Mouse (Mus musculus) ES-Bruce4 (cell line): ENCODE data around the gene Vmn1r2. TPM values are rescaled to one million over a fixed set of nuclear protein-coding genes. Genes with fewer than 3 reads are reported as not detected.
"Not testable (repeated sequence)": the region's sequence is repeated elsewhere in the genome, so short reads cannot be mapped to it uniquely, and the experiment has no call there.

ENCODE experiments used
- H3K27ac ChIP-seq: 2 replicates; pipeline ENCODE4 v1.5.1; 2012; ENCODE audit warnings: low read length, inconsistent platforms; ENCODE audit not compliant: insufficient read depth
- H3K27me3 ChIP-seq: 2 replicates; pipeline ENCODE4 v1.6.1; 2012; ENCODE audit warnings: mild to moderate bottlenecking, low read length, inconsistent platforms; ENCODE audit not compliant: control insufficient read depth, poor library complexity, insufficient read depth, severe bottlenecking
- H3K36me3 ChIP-seq: 2 replicates; pipeline ENCODE4 v1.6.1; 2012; ENCODE audit warnings: inconsistent platforms, mild to moderate bottlenecking, low read length, moderate library complexity; ENCODE audit not compliant: control insufficient read depth, poor library complexity, insufficient read depth, severe bottlenecking
- H3K4me1 ChIP-seq: one replicate; pipeline ENCODE4 v1.8.1; 2011; ENCODE audit warnings: low read length; ENCODE audit not compliant: control insufficient read depth, insufficient read depth
- H3K4me3 ChIP-seq: 2 replicates; pipeline ENCODE4 v1.5.1; 2011; ENCODE audit warnings: low read depth, mild to moderate bottlenecking, low read length
- H3K9ac ChIP-seq: 2 replicates; pipeline ENCODE4 v1.6.1; 2012; ENCODE audit warnings: low read depth, mild to moderate bottlenecking, inconsistent platforms; ENCODE audit not compliant: poor library complexity, severe bottlenecking
- H3K9me3 ChIP-seq: replicated peaks from 2 replicates; pipeline ENCODE4 v1.6.1; 2012; ENCODE audit warnings: mild to moderate bottlenecking, low read length, inconsistent platforms; ENCODE audit not compliant: control insufficient read depth, poor library complexity, insufficient read depth, severe bottlenecking
- CTCF ChIP-seq: IDR thresholded peaks from one replicate; pipeline ENCODE4 v1.8.1; 2011; ENCODE audit warnings: low read depth, low read length
- EP300 ChIP-seq: IDR thresholded peaks from 2 replicates; pipeline ENCODE4 v1.6.1; 2011; ENCODE audit warnings: low read depth, low read length; ENCODE audit not compliant: insufficient read depth
- POLR2A ChIP-seq: IDR thresholded peaks from one replicate; pipeline ENCODE4 v1.8.1; 2011; ENCODE audit warnings: low read length; ENCODE audit not compliant: insufficient read depth
- polyA plus RNA-seq: library from polyadenylated mRNA; stranded (reverse); fragments of >200 nt; gene quantifications from 2 replicates; pipeline ENCODE4 v1.2.4, GENCODE M21; 2011; ENCODE audit warnings: low read depth; ENCODE audit not compliant: missing spikeins, insufficient read depth, insufficient read length

Vmn1r2 gene
- not detected in 2 replicates for polyA plus RNA-seq

DNA sequence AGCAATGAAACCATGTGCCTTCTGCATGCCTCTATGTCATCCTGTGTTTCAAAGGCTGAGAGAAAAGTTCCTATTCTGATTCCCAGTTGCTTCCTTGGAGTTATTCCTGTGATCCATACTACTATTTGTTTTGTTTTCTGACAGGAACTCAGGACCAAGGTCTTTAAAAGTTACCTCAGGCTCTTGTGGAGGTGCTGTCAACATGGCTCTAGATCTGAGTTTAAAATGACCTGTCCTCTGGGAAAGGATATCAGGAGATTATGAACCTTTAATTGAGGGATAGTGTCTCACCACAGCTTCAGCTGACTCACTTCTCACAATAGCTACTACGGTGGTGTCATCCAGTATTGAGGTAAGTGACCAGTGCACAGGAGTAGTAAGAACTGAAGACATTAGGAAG, at the start of gene Vmn1r2:
Gene Vmn1r2, plus strand, starts transcription at position 301 of the 400 bp plus-strand sequence.
- H3K4me1 ChIP-seq, H3K36me3 ChIP-seq, H3K9me3 ChIP-seq, H3K4me3 ChIP-seq, H3K27me3 ChIP-seq, H3K9ac ChIP-seq, H3K27ac ChIP-seq: not testable (repeated sequence)

DNA sequence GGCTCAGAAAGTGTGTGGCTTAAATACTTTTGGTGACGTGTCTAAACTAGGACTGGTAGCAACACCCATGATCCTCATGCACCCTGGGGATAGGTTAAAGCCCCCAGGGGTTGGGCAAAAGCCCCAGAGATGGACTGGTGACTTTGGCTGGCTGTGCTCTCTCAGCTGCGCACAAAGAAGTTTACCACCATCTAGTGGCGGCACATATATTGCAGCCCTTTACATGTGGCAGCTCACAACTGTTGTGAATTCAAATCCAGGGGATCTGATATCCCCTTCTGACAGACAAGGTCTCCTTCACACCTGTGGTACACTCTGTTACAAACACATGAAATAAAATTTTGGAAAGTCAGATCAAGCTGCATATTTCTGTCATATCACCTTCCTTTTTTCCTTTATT, 19.2 kb upstream of the Vmn1r2 start:
- H3K9ac ChIP-seq, H3K36me3 ChIP-seq, H3K27ac ChIP-seq, H3K9me3 ChIP-seq, H3K4me1 ChIP-seq, H3K27me3 ChIP-seq, H3K4me3 ChIP-seq: not testable (repeated sequence)

DNA sequence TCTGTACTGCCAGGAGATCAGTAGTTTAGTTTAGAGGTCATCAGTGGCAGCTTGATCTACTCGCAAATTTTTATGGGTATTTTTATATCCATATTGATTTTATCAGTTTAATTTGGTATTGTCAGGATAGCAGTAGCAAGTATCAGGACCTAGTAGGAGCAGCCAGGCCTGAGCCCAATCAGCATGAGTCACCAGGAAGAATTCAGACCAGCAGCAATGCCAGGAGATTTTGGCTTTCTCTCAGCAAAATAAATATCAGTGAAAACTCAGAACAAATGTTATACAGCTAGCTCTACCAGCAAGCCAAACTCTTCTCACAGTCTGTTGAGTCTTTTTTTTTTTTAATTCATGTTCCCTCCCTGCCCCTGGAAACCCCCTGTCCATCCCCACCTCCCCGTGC, 13.8 kb upstream of the Vmn1r2 start:
- not testable (repeated sequence) for H3K9me3 ChIP-seq, H3K9ac ChIP-seq, H3K4me1 ChIP-seq, H3K4me3 ChIP-seq, H3K27ac ChIP-seq, H3K36me3 ChIP-seq, H3K27me3 ChIP-seq

DNA sequence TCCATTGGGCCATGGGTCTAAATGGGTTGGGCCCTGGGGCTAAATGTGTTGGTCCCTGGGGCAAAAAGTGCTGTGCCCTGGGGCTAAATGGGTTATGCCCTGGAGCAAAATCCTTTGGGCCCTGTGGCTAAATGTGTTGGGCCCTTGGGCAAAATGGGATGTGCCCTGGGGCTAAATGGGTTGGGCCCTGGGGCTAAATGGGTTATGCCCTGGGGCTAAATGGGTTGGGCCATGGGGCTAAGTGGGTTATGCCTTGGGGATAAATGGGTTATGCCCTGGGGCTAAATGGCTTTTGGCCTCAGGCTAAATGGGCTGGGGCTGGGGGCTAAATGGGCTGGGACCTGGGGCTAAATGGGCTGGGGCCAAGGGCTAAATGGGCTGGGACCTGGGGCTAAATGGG, 2.7 kb upstream of the Vmn1r2 start:
- H3K36me3 ChIP-seq, H3K27me3 ChIP-seq, H3K4me1 ChIP-seq, H3K27ac ChIP-seq, H3K4me3 ChIP-seq, H3K9me3 ChIP-seq, H3K9ac ChIP-seq: not testable (repeated sequence)

DNA sequence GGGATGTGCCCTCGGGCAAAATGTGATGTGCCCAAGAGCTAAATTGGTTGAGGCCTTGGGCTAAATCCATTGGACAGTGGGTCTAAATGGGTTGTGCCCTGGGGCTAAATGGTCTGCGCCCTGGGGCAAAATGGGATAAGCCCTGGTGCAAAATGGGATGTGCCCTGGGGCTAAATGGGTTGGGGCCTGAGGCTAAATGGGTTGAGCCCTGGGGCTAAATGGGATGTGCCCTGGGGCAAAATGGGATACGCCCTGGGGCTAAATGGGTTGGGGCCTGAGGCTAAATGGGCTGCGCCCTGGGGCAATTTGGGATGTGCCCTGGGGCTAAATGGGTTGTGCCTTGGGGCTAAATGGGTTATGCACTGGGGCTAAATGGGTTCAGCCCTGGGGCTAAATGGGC, 2.1 kb upstream of the Vmn1r2 start:
- no peaks in the 10 kb centered on the region for H3K36me3 ChIP-seq
- H3K27me3 ChIP-seq: no peaks in the 10 kb centered on the region
- no peak overlapping the region for H3K27ac ChIP-seq
- H3K9ac ChIP-seq: no peak overlapping the region
- TF ChIP-seq CTCF: no peak
- no peak for TF ChIP-seq EP300
- TF ChIP-seq POLR2A: no peak
- H3K4me3 ChIP-seq: no peak overlapping the region
- H3K4me1 ChIP-seq: no peaks in the 10 kb centered on the region
- no peaks in the 10 kb centered on the region; the same call in 1 of the 2 replicates for H3K9me3 ChIP-seq

DNA sequence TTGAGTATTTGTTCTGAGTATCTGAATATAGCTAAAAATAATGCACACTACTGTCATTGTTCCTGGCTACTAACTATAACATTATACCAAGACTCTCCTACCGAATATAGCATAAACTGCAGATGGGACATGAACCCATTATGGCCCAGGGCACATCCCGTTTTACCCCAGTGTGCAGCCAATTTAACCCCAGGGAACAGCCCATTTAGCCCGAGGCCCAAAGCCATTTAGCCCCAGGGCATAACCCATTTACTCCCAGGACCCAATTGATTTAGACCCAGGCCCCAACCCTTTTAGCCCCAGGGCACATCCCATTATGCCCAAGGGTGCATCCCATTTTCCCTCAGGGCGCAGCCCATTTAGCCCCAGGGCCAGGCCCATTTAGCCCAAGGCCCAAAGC, 7.5 kb downstream of the Vmn1r2 start:
- H3K4me3 ChIP-seq, H3K9ac ChIP-seq, H3K4me1 ChIP-seq, H3K27ac ChIP-seq, H3K36me3 ChIP-seq, H3K27me3 ChIP-seq: not testable (repeated sequence)
- peaks cover 13% of the 10 kb centered on the region for H3K9me3 ChIP-seq

DNA sequence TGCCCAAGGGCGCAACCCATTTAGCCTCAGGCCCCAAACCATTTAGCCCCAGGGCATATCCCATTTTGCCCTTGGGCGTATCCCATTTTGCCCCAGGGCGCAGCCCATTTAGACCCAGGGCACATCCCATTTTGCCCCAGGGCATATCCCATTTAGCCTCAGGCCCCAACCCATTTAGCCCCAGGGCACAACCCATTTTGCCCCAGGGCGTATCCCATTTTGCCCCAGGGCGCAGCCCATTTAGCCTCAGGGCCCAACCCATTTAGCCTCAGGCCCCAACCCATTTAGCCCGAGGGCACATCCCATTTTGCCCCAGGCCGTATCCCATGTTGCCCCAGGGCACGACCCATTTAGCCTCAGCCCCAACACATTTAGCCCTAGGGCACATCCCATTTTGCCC, 8.6 kb downstream of the Vmn1r2 start:
- H3K4me3 ChIP-seq, H3K9ac ChIP-seq, H3K36me3 ChIP-seq, H3K27ac ChIP-seq, H3K4me1 ChIP-seq, H3K27me3 ChIP-seq: not testable (repeated sequence)
- H3K9me3 ChIP-seq: peaks cover 16% of the 10 kb centered on the region

DNA sequence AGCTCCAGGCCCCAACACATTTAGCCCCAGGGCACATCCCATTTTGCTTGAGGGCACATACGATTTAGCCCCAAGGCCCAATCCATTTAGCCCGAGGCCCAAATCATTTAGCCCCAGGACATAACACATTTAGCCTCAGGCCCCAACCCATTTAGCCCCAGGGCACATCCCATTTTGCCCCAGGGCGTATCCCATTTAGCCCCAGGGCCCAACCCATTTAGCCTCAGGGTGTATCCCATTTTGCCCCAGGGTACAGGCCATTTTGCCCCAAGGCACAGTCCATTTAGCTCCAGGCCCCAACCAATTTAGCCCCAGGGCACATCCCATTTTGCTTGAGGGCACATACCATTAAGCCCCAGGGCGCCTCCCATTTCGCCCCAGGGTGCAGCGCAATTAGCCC, 9.1 kb downstream of the Vmn1r2 start:
- not testable (repeated sequence) for H3K36me3 ChIP-seq, H3K4me3 ChIP-seq, H3K4me1 ChIP-seq, H3K27me3 ChIP-seq, H3K9ac ChIP-seq, H3K27ac ChIP-seq
- peaks cover 19% of the 10 kb centered on the region for H3K9me3 ChIP-seq

DNA sequence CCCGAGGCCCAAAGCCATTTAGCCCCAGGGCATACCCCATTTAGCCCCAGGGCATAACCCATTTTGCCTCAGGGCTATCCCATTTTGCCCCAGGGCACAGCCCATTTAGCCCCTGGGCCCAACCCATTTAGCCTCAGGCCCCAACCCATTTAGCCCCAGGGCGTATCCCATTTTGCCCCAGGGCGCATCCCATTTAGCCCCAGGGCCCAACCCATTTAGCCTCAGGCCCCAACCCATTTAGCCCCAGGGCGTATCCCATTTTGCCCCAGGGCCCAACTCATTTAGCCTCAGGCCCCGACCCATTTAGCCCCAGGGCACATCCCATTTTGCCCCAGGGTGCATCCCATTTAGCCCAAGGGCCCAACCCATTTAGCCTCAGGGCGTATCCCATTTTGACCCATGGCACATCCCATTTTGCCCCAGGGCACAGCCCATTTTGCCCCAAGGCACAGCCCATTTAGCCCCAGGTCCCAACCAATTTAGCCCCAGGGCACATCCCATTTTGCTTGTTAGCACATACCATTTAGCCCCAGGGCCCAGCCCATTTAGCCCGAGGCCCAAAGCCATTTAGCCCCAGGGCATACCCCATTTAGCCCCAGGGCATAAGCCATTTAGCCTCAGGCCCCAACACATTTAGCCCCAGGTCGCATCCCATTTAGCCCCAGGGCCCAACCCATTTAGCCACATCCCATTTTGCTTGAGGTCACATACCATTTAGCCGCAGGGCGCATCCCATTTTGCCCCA, 9.8 kb downstream of the Vmn1r2 start:
- H3K4me3 ChIP-seq, H3K27ac ChIP-seq, H3K4me1 ChIP-seq, H3K27me3 ChIP-seq, H3K9ac ChIP-seq, H3K36me3 ChIP-seq: not testable (repeated sequence)
- peaks cover 20% of the 10 kb centered on the region for H3K9me3 ChIP-seq
